Mouse (Mus musculus) MEL (cell line): Measurements from ENCODE around the gene Lcor.

Experiments used
- CTCF ChIP-seq, 3 experiments: IDR thresholded peaks in 2 of 3; conservative IDR thresholded peaks in 1 of 3; 2 replicates each; pipeline ENCODE4 v1.5.1; 2011 to 2012; ENCODE audit warnings: low read length in 3 of 3, low read depth in 2 of 3, mild to moderate bottlenecking in 2 of 3, improper control_type of control experiment in 1 of 3, inconsistent platforms in 1 of 3, mixed read lengths in 1 of 3, moderate library complexity in 1 of 3; ENCODE audit not compliant: control insufficient read depth in 1 of 3, insufficient read depth in 1 of 3, poor library complexity in 1 of 3, severe bottlenecking in 1 of 3
- EP300 ChIP-seq, 2 experiments: IDR thresholded peaks; 2 replicates each; pipeline ENCODE4 v1.6.1; 2011; ENCODE audit warnings: improper control_type of control experiment in 2 of 2, low read length in 2 of 2, low read depth in 1 of 2, mild to moderate bottlenecking in 1 of 2
- GATA1 ChIP-seq: IDR thresholded peaks from 2 replicates; pipeline ENCODE4 v1.6.1; 2011; ENCODE audit warnings: low read depth, low read length, improper control_type of control experiment
- MYB ChIP-seq: IDR thresholded peaks from 2 replicates; pipeline ENCODE4 v1.6.1; 2011; ENCODE audit warnings: mild to moderate bottlenecking, low read depth, low read length, improper control_type of control experiment
- POLR2A ChIP-seq, 2 experiments: IDR thresholded peaks; 2 replicates each; pipeline ENCODE4 v1.6.1; 2011 to 2012; ENCODE audit warnings: low read length in 2 of 2, mild to moderate bottlenecking in 2 of 2, control low read depth in 1 of 2, improper control_type of control experiment in 1 of 2, low read depth in 1 of 2, moderate library complexity in 1 of 2; ENCODE audit not compliant: control insufficient read depth in 1 of 2, insufficient read depth in 1 of 2, poor library complexity in 1 of 2
- POLR2AphosphoS2 ChIP-seq: IDR thresholded peaks from 2 replicates; pipeline ENCODE4 v1.6.1; 2011; ENCODE audit warnings: low read length, improper control_type of control experiment
- SIN3A ChIP-seq: IDR thresholded peaks from 2 replicates; pipeline ENCODE4 v1.6.1; 2012; ENCODE audit warnings: low read length, improper control_type of control experiment, inconsistent platforms
- TAL1 ChIP-seq: IDR thresholded peaks from 2 replicates; pipeline ENCODE4 v1.6.1; 2012; ENCODE audit warnings: mild to moderate bottlenecking, inconsistent platforms, low read length, moderate library complexity, mixed read lengths

GRCm38 (mm10) chr19:41454601-41455000, 27.8 kb upstream of the Lcor start:
- TF ChIP-seq GATA1: no peak
- TF ChIP-seq SIN3A: no peak
- TF ChIP-seq CTCF (IDR thresholded peaks at IDR 0.05 in 2 of 3, conservative IDR thresholded peaks at IDR 0.05 in 1 of 3; ENCODE audit: control insufficient read depth in 1 of 3, insufficient read depth in 1 of 3, low read depth in 2 of 3, low read length in 3 of 3, poor library complexity in 1 of 3, severe bottlenecking in 1 of 3): no peak
- TF ChIP-seq POLR2A (IDR thresholded peaks at IDR 0.05; ENCODE audit: control insufficient read depth in 1 of 2, insufficient read depth in 1 of 2, low read depth in 1 of 2, low read length in 2 of 2, poor library complexity in 1 of 2): no peak; a peak in 1 of 4 replicates
- TF ChIP-seq EP300 (IDR thresholded peaks at IDR 0.05; ENCODE audit: low read depth in 1 of 2, low read length in 2 of 2): no peak
- no peak for TF ChIP-seq TAL1
- TF ChIP-seq POLR2AphosphoS2: no peak
- no peak for TF ChIP-seq MYB
